Mouse (Mus musculus) brain, embryonic 18.5 days (tissue): ENCODE results near the gene Sec14l5.

ENCODE experiments used
- DNase-seq: peaks from one replicate; pipeline ENCODE4 v3.0.0-alpha.2; 2012; ENCODE audit warnings: low read depth, low spot score

Gene Sec14l5

GRCm38 (mm10) chr16:5153299-5154026, 6.6 kb downstream of the Sec14l5 start:
- no peak for DNase-seq

DNA sequence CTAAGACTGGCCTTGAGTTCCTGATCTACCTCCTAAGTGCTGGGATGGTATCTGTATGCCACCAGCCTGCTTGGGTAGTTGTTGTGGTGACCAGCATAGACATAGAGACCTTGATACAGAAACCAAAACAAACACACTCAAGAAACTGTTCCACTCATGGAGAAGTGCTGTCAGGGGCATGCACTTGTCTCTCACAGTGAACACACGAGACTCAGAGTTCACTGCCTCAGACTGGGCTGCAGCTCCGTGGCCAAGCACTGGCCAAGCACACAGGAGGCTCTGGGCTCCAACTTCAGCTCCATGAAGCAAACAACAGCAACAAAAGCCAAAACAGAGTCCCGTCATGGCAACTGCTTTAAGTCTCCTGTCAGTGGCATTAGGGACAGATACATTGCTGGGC, 8.1 kb downstream of the Sec14l5 start:
- no peak for DNase-seq

DNA sequence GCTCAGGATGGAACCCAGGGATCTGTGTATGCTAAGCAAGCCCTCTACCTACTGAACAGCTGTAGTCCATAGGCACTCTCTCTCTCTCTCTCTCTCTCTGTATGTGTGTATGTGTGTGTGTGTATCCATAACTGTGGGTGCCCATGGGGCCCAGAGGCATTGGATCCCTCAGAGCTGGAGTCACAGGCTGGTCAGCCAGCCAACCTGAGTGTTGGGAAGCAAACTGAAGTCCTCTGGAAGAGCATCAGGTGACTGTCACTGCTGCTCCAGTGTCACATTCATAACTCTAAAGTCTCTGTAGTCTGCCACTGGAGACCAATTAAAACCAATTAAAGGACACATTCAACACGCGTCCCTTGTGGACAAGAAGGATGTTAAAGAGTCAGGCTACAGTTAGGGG, 9.6 kb downstream of the Sec14l5 start:
- no peak for DNase-seq

DNA sequence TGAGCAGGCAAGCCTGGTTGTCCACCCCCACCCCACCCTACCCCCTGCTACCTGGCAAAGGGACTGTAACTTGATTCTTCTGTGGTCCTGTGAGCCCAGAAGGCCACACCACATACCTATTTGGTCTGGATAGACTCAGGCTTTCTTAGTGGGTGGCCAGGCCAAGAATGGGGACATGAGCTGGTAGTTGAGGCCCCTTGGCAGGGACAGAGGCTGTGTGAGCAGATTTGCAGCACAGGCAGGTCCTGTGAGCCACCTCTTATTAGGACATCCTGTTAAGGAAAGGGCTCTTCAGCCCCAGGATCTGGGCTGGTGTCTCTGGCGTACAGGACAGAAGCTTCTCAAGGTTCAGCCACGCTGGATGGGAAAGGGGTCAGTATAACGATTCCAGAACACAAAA, 10.2 kb downstream of the Sec14l5 start:
- no peak for DNase-seq

DNA sequence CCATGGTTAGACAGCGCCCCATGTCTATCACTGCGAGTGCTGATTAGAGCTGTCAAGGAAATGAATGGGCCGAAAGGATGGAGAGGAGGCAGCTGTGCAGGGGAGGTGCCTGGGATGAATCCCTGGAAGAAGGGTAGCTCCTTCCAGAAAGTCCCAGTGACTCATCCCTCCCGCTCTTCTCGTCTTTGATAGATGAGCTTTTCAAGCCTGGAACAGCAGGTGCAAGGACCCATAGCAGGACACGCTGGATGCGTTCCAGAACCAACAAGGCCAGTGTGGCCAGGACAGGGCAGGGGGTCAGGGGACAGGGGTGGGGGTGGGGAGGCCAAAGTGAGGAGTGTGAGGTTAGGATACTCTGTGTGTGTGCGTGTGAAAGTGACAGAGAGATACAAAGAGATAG, 12.3 kb downstream of the Sec14l5 start:
- no peak for DNase-seq

DNA sequence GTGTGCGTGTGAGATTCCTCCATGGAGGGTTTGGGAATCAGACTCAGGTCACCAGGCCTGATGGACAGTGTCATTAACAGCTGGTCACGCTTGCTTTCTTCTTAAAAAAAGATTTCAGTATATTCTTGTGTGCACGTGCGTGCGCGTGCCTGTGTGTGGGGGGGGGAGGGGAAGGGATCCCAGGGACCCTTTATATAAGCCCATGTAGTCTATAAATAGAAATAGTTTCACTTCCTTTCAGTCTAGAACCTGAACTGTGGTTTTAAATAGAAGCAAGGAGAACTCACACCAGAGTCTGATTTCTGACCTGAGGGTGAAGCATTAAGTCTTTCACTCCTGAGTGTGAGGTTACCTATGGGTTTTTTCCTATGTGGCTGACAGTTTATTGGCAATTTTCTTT, 17.4 kb downstream of the Sec14l5 start:
- DNase-seq: no peak

- DNase-seq: no peak
Observed at GRCm38 (mm10) chr16:5168038-5168437, 21.1 kb downstream of the Sec14l5 start.

- DNase-seq: no peak
Observed at GRCm38 (mm10) chr16:5168829-5169228, 21.9 kb downstream of the Sec14l5 start.

- no peak for DNase-seq
Observed at GRCm38 (mm10) chr16:5172636-5173035, 25.7 kb downstream of the Sec14l5 start.

DNA sequence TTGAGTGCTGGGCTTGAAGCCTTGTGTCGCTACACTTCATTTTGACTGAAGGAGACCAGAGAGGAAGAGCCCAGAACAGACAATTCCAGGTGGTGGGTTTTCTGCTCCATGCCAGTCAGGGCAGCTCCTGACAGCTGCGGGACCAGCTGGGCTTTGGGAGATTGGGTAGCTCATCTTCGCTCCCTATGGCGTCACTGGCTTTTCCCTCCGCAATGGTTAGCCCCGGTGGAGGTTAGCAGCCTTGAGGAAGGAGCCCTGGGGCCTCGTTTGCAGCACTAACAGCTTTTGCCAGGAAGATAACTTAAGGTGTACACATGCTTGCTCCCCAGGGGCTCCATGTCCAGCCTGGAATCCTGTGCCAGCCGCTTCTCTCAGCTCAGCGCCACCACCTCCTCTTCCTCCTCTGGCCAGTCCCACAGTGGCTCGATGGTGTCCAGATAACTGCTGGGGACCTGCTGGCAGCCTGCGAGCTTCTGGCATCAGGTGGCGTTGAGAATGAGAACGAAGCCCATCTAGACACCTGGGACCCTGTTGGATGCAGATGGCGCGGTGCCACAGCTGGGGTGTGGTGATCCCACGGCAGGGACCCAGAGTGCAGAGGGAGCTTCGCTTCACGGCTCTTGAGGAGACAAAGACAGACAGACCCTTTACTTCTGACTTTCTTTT, 36.5 kb downstream of the Sec14l5 start:
- DNase-seq: no peak

DNA sequence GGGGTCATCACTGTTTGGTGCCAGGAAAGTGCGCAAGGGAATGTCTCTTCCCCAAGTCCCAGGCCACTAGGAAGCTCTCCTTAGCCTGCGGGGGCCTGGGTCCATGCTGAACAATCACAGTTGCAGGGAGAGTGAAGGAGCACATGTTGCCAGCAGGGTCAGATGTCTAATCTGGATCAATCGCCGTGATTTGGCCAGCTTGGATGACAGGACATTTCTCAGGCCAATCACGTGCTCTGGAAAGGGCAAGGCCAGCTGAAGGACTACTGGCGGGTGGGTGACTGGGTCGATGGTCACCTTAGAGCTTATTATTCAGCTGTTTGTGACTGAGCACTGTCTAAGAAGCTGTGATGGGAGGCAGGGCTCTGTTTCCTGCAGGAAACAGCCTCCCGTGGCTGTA, 37.2 kb downstream of the Sec14l5 start:
- no peak for DNase-seq

GRCm38 (mm10) chr16:5184956-5185355, 38.0 kb downstream of the Sec14l5 start:
- DNase-seq: no peak

- no peak for DNase-seq
Observed at GRCm38 (mm10) chr16:5185691-5186090, 38.8 kb downstream of the Sec14l5 start.

DNA sequence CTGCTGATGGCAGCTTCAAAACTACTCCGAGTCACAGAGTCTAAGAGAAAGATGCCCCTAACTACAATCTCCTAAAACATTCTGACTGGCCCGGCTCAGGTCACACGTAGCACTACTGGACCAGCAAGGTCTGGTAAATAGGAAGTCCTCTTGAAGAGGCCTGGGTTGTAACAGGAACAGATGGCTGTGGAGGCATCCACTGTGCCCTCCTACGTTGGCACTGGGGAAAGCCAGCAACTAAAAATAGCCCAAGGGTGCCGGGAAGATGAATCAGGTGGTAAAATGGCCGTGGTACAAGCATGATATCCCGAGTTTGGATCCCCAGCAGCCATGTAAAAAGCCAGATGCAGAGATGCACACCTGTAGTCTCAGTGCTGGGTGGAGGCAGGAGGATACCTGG, 39.3 kb downstream of the Sec14l5 start:
- DNase-seq: no peak

DNA sequence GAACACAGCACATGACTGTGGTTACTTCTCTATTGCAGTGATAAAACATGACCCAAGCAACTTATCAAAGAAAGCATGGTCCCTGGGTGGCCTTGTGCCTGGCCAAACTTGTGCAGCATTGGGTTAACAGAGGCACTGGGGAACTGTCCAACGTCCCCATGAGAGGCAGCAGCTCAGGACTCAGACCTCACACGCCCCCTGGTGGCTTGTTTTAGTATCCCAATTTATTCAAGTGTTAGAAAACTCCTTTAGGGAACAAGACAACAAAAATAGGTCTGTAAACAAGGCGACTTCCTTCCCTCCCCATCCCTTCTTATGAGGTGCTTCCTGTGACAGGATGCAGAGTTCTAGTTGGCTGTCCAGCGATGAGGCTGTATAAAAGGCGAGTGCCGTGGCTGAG, 48.2 kb downstream of the Sec14l5 start:
- no peak for DNase-seq

DNA sequence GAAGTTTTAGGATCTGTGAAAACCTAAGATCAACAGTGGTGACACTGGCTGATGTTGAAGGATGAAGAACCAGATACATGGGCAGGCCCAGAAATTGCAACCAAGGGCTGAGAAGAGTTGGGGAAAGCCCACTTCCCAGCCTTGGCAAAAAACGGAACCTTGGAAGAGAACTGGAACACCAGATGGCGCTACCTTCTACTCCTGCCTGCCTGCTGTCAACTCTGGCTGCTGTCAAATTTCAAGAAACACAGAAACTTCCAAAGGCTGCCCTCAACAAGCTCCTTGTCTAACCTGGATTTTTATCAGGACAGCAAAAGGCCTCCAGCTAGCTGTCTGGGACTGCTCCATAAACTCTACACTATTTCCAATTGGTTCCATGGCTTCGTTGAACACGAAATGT, 55.8 kb downstream of the Sec14l5 start:
- DNase-seq: no peak

GRCm38 (mm10) chr16:5203200-5203599, 56.3 kb downstream of the Sec14l5 start:
- DNase-seq: no peak

DNA sequence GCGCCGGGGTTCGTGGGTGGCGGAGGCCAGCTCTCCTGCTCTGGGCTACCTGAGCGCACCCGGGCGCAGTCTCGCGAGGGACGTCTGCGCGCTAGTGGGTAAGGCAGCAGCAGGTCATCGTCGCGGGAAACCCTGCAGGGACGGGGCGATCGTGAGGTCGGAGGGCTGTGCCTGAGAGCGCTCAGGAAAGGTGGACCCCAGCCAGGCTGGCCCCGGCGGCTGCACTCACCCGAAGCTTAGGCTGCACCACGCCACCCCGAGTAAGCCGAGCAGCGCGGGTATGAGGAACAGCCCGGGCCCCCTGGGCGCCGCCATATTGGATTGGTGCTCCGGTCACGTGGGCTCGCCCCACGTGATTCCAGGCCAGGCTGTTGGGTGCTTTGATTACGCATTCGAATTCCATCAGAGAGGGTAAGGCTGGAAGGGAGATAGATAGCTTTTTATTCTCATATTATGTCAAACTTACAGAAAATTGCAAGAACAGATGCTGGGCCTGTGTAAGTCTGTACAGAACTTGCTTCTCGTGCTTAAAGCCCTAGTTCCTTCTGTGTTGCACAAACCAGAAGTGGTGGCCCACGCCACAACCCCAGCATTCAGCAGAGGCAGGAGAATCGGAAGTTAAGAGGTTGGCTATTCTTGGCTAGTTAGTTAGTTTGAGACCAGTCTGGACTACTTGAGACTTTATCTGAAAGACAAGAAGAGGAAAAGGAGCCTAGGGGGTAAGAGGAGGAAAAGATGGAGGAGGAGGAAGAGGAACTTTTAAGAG, 56.9 kb downstream of the Sec14l5 start, which contains the start of gene Nagpa:
Nagpa (minus strand) TSS at position 345 of the 766 bp plus-strand sequence.
- peak; percentile 72 for DNase-seq

GRCm38 (mm10) chr16:5205431-5205970, 58.6 kb downstream of the Sec14l5 start:
- DNase-seq: no peak

- DNase-seq: no peak
Observed at GRCm38 (mm10) chr16:5206051-5206450, 59.1 kb downstream of the Sec14l5 start.

DNA sequence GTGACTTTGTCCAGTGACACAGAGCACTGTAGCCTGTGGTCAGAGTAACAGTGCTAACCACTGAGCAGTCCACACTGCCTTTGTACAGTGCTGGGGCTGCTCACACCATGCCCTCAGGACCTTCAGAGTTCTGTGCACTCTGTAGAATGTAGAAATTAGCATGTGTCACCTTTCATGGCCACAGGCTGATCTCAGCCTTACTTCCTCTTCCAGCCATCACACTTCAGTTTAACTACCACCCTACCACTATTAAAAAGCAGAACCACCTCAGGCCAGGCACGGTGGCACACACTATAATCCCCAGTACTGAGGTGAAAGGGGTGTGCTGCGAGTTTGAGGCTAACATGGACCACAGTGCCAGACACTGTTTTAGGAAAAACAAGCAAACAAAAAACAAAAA, 63.5 kb downstream of the Sec14l5 start:
- DNase-seq: no peak

GRCm38 (mm10) chr16:5212150-5212549, 65.2 kb downstream of the Sec14l5 start:
- DNase-seq: no peak
